Mouse (Mus musculus) heart, postnatal 0 days (tissue): ENCODE data around the gene Sptbn4. TPM values are rescaled to one million over a fixed set of nuclear protein-coding genes. Genes with fewer than 3 reads are reported as not detected.

Source experiments
- ATAC-seq: fragments of 200-750 bp; cut with Nextera tagmentation; 2 replicates; pipeline ENCODE4 v1.8.0; 2017; ENCODE audit warnings: low read depth, moderate number of reproducible peaks, moderate library complexity; ENCODE audit not compliant: insufficient read depth
- DNase-seq: peaks from one replicate; pipeline ENCODE4 v3.0.0-alpha.2; 2016; ENCODE audit warnings: low spot score
- H3K27ac ChIP-seq: fragments of 300-500 bp; sonication (generic); 2 replicates; pipeline ENCODE4 v1.5.1; 2014; ENCODE audit warnings: low read depth, mild to moderate bottlenecking
- H3K27me3 ChIP-seq: fragments of 300-500 bp; sonication (generic); 2 replicates; pipeline ENCODE4 v1.6.1; 2014; ENCODE audit warnings: low read length, mixed read lengths; ENCODE audit not compliant: control insufficient read depth, insufficient read depth
- H3K36me3 ChIP-seq: fragments of 300-500 bp; sonication (generic); replicated peaks from 2 replicates; pipeline ENCODE4 v1.6.1; 2014; ENCODE audit warnings: low read length, mixed read lengths; ENCODE audit not compliant: control insufficient read depth, insufficient read depth
- H3K4me1 ChIP-seq: fragments of 300-500 bp; sonication (generic); 2 replicates; pipeline ENCODE4 v1.6.1; 2014; ENCODE audit warnings: antibody characterized with exemption; ENCODE audit not compliant: control insufficient read depth, insufficient read depth
- H3K4me2 ChIP-seq: fragments of 300-500 bp; sonication (generic); 2 replicates; pipeline ENCODE4 v1.6.1; 2014; ENCODE audit warnings: low read depth, mild to moderate bottlenecking, low read length, moderate library complexity
- H3K4me3 ChIP-seq: fragments of 300-500 bp; sonication (generic); 2 replicates; pipeline ENCODE4 v1.5.1; 2014; ENCODE audit warnings: low read depth, low read length
- H3K9ac ChIP-seq: fragments of 300-500 bp; sonication (generic); replicated peaks from 2 replicates; pipeline ENCODE4 v1.6.1; 2014; ENCODE audit warnings: low read depth, low read length, mixed read lengths
- H3K9me3 ChIP-seq: fragments of 300-500 bp; sonication (generic); replicated peaks from 2 replicates; pipeline ENCODE4 v1.6.1; 2016; ENCODE audit warnings: low read length; ENCODE audit not compliant: control insufficient read depth
- CTCF ChIP-seq: IDR thresholded peaks from 2 replicates; pipeline ENCODE4 v1.5.1; 2016; ENCODE audit warnings: antibody characterized with exemption, control low read depth, low read depth
- EP300 ChIP-seq: IDR thresholded peaks from 2 replicates; pipeline ENCODE4 v1.6.1; 2016; ENCODE audit warnings: antibody characterized with exemption, low read depth
- WGBS: fragments of 180-500 bp; shearing (Covaris S2); extraction: QIAGEN DNeasy Blood & Tissue Kit; methylation state at CpG from one replicate; pipeline ENCODE4 v1.1.7; 2014; 5-methylcytosine and 5-hydroxymethylcytosine counted together
- polyA plus RNA-seq: library from polyadenylated mRNA; unstranded; fragments of >200 nt; fragmentation: Nextera tagmentation; extraction: Ambion mirVana; gene quantifications from 2 replicates; pipeline ENCODE4 v1.2.1, GENCODE M21; 2015
- total RNA-seq: library from RNA; depleted of rRNA; stranded (reverse); fragments of >200 nt; gene quantifications from 2 replicates; pipeline ENCODE4 v1.2.3, GENCODE M21; 2014; ENCODE audit warnings: low replicate concordance

The Sptbn4 gene
- total and polyA plus RNA-seq, 2 experiments from 2014 or later, result 0.05 TPM; not detected in 1

DNA sequence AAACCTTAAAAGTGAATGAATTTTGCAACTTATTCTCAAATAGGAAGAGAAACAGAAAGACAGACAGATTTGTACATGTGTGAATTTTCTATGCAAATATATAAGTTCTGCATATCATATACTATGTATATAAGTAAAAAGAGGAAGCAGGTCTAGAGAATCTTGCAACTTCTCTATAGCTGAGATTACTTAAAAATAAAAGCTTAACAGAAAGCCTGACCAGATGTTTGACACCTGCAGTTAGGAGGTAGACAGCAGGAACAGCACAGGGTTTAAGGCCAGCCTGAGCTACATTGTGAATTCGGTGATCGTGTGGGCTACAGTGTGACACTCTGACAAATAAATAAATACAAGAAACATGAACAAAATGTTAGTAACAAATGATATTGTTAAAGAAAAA is 3.9 kb upstream of the Sptbn4 start:
- no peak for ATAC-seq
- TF ChIP-seq CTCF, result no peak
- no peak for TF ChIP-seq EP300

DNA sequence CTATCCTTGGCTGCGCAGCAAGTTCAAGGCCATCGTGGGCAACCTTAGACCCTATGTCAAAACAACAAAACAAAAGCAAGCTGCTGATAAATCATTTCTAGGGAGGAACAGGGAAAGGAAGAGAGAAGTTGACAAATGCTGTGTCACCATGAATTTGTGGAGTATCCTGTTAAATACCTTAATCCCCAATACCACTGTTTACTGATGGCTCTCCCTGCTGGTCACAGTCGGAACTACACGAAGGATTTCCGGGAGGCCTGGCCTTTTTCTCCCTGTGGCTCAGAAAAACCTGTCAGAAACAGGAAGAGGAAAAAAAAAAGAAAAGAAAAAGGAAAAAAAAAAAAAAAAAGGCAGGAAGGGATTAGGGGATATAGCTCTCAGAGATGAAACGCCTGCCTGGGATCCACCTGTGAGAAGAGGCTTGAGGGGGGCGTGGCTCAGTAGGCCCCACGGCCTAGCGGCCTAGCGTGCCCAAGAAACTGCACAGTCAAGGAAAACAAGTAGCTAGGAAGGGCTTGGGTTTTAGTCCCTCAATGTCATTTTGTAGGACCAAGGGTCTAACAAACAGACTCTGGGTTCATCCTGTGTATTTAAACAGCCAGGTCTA is 1.9 kb upstream of the Sptbn4 start:
- ATAC-seq (no peak), DNase-seq (peak; percentile 46)
- H3K4me2 ChIP-seq, result no peak overlapping the region
- no peaks in the 10 kb centered on the region for H3K9me3 ChIP-seq
- no peaks in the 10 kb centered on the region for H3K36me3 ChIP-seq
- H3K27me3 ChIP-seq, result 0 out of 2 replicates have a peak, but pooled peaks cover 15% of the 10 kb centered on the region
- no peak overlapping the region for H3K4me3 ChIP-seq
- WGBS, result 65% methylated on average over 10 of the region's 10 CpGs
- TF ChIP-seq EP300 (no peak), CTCF (peak; percentile 61)
- H3K4me1 ChIP-seq, result peaks cover 6% of the 10 kb centered on the region
- H3K27ac ChIP-seq, result no peak overlapping the region
- no peak overlapping the region for H3K9ac ChIP-seq

More for the DNA sequence above, 3.9 kb upstream of the Sptbn4 start:
- Histone ChIP-seq H3K27ac (no peak overlapping the region), H3K4me3 (no peak overlapping the region), H3K9ac (no peak overlapping the region), H3K4me1 (peaks cover 1% of the 10 kb centered on the region), H3K27me3 (0 out of 2 replicates have a peak, but pooled peaks cover 5% of the 10 kb centered on the region), H3K4me2 (no peak overlapping the region), H3K9me3 (no peaks in the 10 kb centered on the region), H3K36me3 (no peaks in the 10 kb centered on the region)
- 93% methylated on average over 2 of the region's 2 CpGs for WGBS
- no peak for DNase-seq

DNA sequence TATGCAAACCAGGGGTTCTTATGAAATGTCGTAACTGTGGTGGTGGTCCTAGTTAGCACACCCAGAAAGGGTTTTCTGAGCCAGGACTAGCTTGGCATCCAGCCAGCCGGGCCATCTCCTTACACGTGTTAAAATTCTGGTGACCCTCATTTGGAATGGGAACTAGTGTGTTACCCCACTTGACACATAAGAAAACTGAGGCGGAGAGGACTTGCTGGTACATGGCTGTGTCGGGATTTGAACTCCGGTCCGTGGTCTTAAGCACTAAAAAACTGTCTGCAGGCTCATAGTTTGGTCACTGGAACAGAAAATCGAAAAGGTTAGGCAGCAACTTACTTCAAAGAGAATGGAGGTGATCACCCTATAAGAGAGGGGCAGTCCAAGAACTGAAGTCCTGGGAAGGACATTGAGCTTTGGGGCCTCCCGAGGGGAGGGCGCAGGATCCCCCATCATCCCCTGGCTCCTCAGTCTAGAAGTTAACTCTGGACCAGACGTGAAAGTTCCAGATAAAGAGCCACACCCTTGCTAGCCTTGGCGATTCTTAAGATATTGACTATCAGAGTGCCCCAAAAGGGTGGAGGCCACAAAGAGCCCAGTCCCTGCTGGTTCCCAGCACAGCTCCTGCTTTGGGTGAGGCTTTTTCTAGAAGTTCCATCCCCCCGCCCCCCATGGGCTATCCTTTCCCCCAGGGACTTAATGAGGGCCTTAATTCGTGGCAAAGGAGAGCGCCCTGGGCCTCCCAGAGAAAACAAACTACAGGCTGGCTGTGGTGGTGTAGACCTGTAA is 1.1 kb upstream of the Sptbn4 start:
- Histone ChIP-seq H3K27ac (no peak overlapping the region), H3K9ac (peak overlapping the region; percentile 40), H3K4me2 (peak overlapping the region; percentile 83), H3K36me3 (no peaks in the 10 kb centered on the region), H3K4me3 (peak overlapping the region; percentile 53), H3K4me1 (peaks cover 6% of the 10 kb centered on the region), H3K27me3 (0 out of 2 replicates have a peak, but pooled peaks cover 15% of the 10 kb centered on the region), H3K9me3 (no peaks in the 10 kb centered on the region)
- 48% methylated on average over 15 of the region's 15 CpGs for WGBS
- ATAC-seq, result no peak
- no peak for DNase-seq
- TF ChIP-seq CTCF (no peak), EP300 (no peak)

DNA sequence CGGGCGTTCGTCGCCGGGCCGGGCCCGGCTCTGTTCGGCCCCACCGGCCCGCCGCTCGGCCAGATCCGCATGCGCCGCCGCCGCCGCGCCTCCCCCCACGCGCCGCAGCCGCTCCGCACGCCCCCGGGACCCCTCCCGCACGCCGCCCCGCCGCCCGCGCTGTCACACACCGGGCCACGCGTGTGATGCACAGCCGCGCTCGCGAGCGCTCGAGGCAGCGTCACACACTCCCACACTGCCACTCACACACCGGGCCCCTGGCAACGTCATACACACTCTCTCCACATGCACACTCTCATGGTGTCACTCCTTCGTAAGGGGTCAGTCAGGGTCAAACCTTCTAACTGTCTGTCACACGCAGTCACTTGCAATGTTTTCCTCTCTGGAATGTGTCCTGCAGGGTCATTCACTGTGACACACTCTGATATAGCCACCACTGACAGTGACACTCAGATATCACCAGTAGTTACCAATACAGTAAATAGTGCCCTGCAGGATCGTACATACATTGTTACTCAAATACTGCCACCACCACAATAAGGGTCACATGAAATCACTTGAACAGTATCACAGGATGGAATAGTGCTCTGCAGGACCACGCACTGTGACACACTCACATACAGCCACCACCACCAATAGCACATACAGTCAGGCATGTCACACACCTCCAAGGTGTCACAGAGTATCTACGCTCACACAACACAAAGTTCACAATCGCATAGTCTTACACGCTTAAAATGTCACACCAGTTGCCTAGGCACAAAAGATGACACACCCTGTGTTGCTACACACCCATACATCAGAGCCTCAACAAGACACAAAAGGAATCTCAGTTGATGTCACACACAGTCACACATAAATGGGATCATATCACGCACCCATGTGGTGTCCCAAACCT is 716 bp downstream of the Sptbn4 start:
- TF ChIP-seq EP300 (no peak), CTCF (no peak)
- H3K4me1 ChIP-seq, result peaks cover 6% of the 10 kb centered on the region
- H3K9me3 ChIP-seq, result no peaks in the 10 kb centered on the region
- WGBS, result 9% methylated on average over 42 of the region's 53 CpGs
- H3K36me3 ChIP-seq, result no peaks in the 10 kb centered on the region
- peak overlapping the region; percentile 12; the same call in 1 of the 2 replicates for H3K9ac ChIP-seq
- DNase-seq (peak; percentile 27), ATAC-seq (peak; percentile 14; the same call in 1 of the 2 replicates)
- H3K27me3 ChIP-seq, result 0 out of 2 replicates have a peak, but pooled peaks cover 15% of the 10 kb centered on the region
- peak overlapping the region; percentile 42 for H3K4me3 ChIP-seq
- peak overlapping the region; percentile 83 for H3K4me2 ChIP-seq
- no peak overlapping the region for H3K27ac ChIP-seq

DNA sequence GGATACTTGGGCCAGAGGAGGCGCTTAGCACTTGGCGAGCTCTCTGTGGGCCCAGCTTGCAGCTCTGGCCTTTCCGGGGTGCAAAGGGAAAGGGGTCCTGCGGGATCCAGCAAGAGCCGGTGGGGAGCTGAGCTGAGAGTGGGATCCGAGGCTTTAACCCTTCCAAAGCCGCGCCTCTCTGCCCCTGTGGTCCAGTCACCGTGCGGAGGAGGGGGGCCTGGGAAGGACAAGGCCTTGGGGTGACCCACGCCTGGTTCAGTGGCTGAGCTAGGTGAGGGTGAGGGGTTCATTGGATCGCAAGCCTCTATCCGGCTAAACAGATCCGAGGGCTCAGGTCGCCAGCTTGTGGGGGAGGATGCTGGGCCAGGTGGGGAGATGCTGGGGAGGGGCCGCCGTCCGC is 1.4 kb downstream of the Sptbn4 start:
- Histone ChIP-seq H3K9ac (peak overlapping the region; percentile 12; the same call in 1 of the 2 replicates), H3K27ac (no peak overlapping the region), H3K4me3 (peak overlapping the region; percentile 42), H3K9me3 (no peaks in the 10 kb centered on the region), H3K27me3 (0 out of 2 replicates have a peak, but pooled peaks cover 15% of the 10 kb centered on the region), H3K4me1 (peaks cover 6% of the 10 kb centered on the region), H3K36me3 (no peaks in the 10 kb centered on the region), H3K4me2 (peak overlapping the region; percentile 83)
- WGBS, result 13% methylated on average over 18 of the region's 18 CpGs
- TF ChIP-seq EP300 (no peak), CTCF (no peak)
- ATAC-seq (no peak), DNase-seq (no peak)
